Mouse (Mus musculus): ENCODE measurements around the gene Zbp1. TPM values are rescaled to one million over a fixed set of nuclear protein-coding genes. Genes with fewer than 3 reads are reported as not detected.

The Zbp1 gene
- total RNA-seq, 2 experiments from 2014 or later: 2.0 to 2.1 TPM

DNA sequence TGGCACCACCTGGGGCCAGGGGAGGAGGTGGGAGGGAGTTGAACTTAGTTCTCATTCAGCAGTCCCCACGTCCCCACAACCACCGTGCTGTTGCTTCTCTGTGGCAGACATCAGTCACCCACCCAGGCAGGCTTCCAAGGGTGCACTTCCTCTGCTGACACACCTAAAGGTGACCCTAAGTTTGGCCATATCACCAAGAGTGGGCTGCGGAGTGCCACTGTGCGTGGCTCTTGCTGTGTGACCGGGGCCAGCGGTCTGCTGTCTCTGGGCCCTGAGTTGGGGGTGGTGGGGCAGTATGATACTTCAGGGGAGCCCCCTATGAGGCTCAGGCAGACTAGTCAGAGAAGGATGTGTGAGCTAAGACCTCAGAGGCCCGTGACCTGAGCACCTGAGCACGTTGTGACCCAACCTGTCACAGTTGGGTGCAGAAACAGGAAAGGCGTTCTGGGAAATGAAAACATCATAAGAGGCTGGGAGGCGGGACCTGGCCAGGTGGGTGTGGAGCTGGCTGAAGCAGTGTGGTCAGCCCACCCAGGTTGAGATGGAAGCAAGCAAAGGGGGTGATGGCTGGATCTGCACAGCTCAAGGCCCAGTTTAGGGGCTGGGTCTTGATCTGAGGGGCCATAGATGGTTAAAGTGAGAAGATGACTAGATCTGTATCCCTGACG lies 37.9 kb downstream of the Zbp1 start:
- DNase-seq (ENCODE audit: low spot score in 2 of 2): no peak

GRCm38 (mm10) chr2:173180026-173180425 lies 38.7 kb downstream of the Zbp1 start:
- no peak for DNase-seq (ENCODE audit: low spot score in 2 of 2)

DNA sequence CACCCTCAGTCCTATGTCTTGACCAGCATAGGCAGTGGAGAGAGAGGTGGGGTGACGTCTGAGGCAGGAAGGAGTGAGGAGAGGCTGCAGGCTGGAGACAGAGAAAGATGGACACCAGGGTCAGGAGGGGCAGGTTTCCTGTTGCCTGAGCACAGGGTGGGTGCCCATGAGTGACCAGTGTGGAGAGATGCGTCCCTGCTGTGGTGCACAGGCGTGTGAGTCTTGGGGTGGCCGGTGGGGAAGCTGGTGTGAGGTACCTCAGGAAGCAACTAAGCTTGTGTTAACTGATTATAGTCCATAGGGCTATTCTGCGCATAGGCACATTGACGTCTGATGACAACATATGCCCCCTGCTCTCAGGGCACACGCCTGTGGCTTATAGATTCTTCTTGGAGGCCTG lies 39.7 kb downstream of the Zbp1 start:
- no peak for DNase-seq (ENCODE audit: low spot score in 2 of 2)

DNA sequence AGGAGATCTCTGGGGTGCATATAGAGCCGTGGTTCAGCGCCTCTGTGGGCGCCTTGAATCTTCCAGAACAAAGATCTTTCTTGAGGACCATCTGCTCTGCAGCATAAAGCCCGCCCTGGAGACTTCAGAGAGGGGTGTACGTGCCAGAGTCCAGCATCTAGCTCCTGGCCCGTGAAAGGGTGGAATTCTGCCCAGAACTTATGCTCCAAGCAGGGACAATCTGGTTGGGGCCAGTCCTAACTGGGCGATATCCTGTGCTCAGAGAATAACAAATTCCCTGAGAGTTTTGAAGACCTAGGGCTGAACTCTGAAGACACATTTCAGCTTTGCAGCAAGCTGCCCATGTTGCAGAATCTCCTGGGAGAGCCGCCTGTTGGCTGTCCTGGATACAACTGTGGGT lies 40.8 kb downstream of the Zbp1 start:
- DNase-seq (ENCODE audit: low spot score in 2 of 2): no peak

DNA sequence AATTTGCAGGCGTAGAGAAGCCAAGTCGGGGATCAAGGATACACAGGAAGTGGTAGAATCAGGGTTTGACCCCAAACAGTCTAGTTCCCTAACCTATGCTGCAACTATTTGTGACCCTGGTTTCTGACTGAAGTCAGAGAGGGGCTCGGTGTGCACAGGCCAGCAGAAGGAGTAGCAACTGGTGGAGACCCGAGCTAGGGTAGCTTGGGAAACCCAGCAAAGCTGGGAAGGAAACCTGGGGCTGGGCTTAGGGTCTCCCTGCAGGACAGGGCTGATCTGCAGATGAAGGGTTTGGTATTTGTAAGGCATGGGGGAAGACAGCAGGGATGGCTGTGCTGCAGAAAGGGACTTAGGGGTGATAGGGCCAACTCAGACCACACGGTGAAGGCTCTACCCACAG lies 41.2 kb downstream of the Zbp1 start:
- DNase-seq (ENCODE audit: low spot score in 2 of 2): no peak

GRCm38 (mm10) chr2:173175703-173176102 lies 43.0 kb downstream of the Zbp1 start:
- DNase-seq (ENCODE audit: low spot score in 2 of 2): no peak

DNA sequence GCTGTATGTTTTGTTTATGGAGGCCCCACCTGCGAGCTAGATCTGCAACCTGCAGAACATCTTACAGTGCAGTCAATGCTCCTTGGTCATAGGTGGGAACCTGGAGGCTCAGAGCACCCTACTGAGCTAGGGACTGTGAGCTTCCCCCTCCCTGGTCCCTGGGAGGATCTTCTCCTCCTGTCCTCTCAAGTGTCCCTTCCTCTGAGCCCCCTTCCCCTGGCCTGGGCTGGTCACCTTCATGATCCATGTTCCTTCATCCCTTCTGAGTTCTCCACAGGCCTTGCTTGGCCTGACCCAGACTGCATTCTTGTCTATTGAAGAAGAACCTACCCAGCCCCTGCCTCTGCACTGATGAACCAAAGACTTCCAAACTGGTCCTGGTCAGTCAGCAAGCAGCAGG lies 44.2 kb downstream of the Zbp1 start:
- DNase-seq (ENCODE audit: low spot score in 2 of 2): no peak

GRCm38 (mm10) chr2:173173521-173174511 lies 44.9 kb downstream of the Zbp1 start:
- peak; percentile 4 to 5 for DNase-seq (ENCODE audit: low spot score in 2 of 2)

GRCm38 (mm10) chr2:173173008-173173407 lies 45.7 kb downstream of the Zbp1 start:
- DNase-seq (ENCODE audit: low spot score in 2 of 2): peak in 1 of 2 experiments; percentile 3

DNA sequence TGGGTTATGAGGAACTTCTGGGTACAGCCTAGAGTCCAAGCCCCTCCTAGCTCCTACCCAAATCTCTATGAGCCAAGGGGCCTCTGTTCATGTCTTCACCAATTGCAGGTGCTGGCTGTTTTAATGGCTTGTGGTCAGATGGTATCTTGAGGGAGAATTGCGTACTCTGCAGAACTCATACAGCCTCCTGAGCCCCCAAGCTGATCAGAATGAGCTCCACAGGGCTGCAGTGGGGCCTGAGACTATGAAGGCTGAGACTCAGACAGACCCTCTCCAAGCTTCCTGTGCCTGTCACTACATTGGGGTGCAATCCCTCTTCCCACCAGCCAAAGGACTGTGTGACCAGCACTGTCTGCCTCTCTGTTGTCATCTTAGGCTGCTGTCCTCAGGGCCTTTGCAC lies 46.3 kb downstream of the Zbp1 start:
- no peak for DNase-seq (ENCODE audit: low spot score in 2 of 2)

DNA sequence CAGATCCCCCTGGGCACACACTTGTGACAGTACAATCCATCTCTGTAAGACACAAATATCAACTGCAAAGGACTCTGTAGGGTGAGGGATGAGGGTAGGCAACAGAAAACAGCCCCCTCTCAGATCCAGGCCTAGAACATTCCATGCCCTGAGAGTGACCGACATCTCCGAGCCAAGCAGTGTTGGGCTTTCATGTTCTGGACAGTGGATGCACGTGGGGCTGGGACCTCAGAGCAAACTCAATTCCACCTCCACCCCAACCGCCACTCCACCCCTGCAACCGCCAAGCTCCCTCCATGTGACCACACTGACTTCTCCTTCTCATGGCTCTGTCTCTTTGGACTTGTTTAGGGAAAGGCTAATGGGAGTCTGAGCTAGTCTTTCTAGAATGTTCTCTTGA lies 46.8 kb downstream of the Zbp1 start:
- DNase-seq (ENCODE audit: low spot score in 2 of 2): no peak

- peak in 1 of 2 experiments; percentile 51 for DNase-seq (ENCODE audit: low spot score in 2 of 2)
Observed at GRCm38 (mm10) chr2:173171470-173171869, 47.3 kb downstream of the Zbp1 start.

DNA sequence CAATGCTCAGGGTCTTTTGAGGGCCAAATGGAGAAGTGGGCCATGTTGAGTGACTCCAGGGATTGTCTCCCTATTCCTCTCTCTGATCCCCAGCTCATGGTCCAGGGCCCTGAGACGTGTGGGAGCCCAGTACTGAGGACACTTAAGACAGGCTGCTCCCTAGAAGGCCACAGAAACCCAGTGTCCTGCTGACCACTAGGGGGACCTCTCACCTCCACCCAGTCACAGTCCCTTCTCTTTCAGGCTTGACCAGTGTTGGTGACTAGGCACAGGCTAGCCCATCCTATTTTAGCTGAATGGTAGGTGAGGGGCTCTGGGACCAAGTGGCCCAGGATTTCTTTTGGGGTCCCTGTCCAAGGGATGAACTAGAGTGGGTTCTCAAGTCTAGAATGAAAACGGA lies 48.0 kb downstream of the Zbp1 start:
- no peak for DNase-seq (ENCODE audit: low spot score in 2 of 2)

DNA sequence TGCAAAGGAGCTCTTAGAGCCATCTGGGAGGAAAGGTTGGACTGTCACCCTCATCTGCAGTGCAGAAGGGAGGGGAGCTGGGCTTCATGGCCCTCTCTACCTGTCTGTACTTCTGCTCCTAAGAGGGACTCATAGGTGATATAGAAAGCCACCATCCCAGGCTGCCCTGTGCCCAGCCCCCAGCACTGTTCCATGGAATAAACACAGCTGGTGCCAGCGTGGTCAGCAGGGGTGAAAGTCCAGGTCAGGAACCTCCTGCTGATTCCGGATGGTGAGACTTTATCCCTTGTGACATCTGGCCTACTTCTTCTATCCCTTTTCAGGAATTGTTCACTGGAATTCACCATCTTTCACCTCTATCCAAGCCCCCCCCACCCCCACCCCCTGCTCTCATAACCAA lies 48.6 kb downstream of the Zbp1 start:
- no peak for DNase-seq (ENCODE audit: low spot score in 2 of 2)

DNA sequence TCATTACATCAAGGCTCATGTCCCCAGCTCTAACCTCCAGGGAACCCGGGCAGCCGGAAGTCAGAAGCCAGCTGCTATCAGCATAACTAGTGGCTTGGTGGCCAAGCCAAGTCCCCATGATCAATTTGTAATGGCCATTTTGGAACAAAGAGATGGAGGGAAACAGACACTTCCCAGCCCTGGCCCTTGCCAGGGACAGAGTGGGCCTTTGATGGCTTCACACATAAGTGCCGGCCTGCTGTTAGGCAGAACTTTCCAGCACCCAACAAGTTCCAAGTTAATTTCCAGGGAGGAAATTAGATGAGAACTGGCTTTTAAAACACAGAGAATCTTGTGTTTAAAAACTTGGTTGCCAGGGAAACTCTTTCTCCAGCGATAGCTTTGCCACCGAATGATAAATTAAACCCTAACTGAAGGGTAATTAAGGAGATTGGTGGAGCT lies 50.3 kb downstream of the Zbp1 start:
- DNase-seq (ENCODE audit: low spot score in 2 of 2): no peak

GRCm38 (mm10) chr2:173165357-173165756 lies 53.4 kb downstream of the Zbp1 start:
- DNase-seq (ENCODE audit: low spot score in 2 of 2): no peak

GRCm38 (mm10) chr2:173164946-173165345 lies 53.8 kb downstream of the Zbp1 start:
- no peak for DNase-seq (ENCODE audit: low spot score in 2 of 2)

GRCm38 (mm10) chr2:173164358-173164757 lies 54.4 kb downstream of the Zbp1 start:
- no peak for DNase-seq (ENCODE audit: low spot score in 2 of 2)

DNA sequence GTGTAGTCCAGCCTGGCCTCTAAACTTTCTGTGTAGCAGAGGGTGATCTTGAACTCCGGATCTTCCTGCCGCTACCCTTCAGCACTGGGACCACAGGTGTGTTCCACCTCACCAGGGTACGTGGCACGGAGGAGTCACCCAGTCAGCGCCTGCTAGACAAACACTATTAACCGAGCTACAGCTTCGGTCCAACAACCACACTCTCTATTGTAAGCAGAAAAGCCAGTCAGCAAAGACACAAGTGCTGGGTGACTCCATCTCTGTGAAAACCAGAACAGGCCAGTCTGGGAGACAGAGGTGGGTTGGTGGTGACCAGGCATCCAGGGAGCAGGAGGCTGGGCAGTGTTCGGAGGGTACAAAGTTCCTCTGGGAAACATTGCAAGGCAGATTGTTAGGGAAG lies 55.3 kb downstream of the Zbp1 start:
- no peak for DNase-seq (ENCODE audit: low spot score in 2 of 2)

- DNase-seq (ENCODE audit: low spot score in 2 of 2): peak; percentile 42 to 49
Observed at GRCm38 (mm10) chr2:173159354-173160311, 59.1 kb downstream of the Zbp1 start.

- no peak for DNase-seq (ENCODE audit: low spot score in 2 of 2)
Observed at GRCm38 (mm10) chr2:173158390-173159055, 60.2 kb downstream of the Zbp1 start.
